Mouse (Mus musculus) common myeloid progenitor, adult 5-6 weeks (primary cell): ENCODE measurements around the gene Timm29. TPM values are rescaled to one million over a fixed set of nuclear protein-coding genes. Genes with fewer than 3 reads are reported as not detected.

Experiments
- ATAC-seq: replicated peaks from 2 replicates; pipeline ENCODE4 v1.8.0; 2016; ENCODE audit warnings: low read depth, mild to moderate bottlenecking, moderate TSS enrichment, inconsistent platforms; ENCODE audit not compliant: poor library complexity, severe bottlenecking
- total RNA-seq: library from RNA; stranded (forward); fragments of 200-1000, 187-1606 nt; gene quantifications from 2 replicates; pipeline ENCODE4 v1.2.3, GENCODE M21; 2017

Timm29 gene
- total RNA-seq, result 42.6 and 47.7 TPM in 2 replicates

DNA sequence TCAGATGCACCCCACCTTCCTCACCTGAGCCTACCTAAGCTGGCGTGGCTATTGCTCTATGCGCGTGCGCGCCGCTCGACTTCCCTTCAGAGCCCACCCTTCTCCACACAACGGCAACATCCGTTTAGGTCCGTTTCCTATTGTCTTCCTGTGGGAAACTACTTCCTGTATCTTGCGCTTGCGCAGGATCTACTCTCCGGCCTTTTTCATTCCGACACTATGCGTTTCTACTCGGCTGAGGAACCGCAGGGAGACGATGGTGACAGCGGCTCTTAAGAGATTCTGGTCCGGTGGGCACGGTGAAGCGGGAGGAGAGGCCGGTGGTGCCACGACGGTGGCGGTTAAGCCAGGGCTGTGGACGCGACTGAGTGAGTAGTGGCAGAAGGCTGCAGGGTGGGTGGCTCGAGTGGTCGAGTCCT, at the start of gene Timm29, which contains the start of gene Yipf2:
TSS of gene Timm29 (plus strand) at position 20 of the 419 bp plus-strand sequence.
TSS of gene Yipf2 (minus strand) at position 126 of the 419 bp plus-strand sequence.
- ATAC-seq, result peak; percentile 91

DNA sequence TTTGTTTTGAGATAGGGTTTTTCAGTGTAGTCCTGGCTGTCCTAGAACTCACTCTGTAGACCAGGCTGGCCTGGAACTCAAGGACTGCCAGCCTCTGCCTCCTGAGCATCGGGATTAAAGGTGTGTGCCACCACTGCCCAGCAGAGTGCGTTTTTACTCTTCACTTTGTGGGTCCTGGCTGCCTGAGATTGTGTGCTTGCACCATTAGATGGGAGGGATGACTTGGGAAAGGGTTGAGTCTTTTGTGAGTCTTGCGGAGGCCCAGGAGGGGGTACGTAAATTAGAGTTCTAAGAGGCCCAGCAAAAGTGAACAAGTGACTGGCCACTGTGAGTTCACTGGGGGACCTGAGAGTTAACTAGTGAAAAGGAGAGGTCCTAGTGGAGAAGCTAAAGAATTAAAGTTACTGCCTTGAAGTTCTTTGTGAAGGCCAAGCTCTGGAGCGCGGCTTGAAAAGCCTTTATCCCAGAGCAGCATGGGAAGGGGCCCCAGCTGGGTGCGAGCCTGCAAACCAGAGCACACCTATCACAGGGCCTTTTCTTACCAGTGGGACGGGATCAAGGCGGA, 47.1 kb upstream of the Timm29 start:
- peak; percentile 40 for ATAC-seq

DNA sequence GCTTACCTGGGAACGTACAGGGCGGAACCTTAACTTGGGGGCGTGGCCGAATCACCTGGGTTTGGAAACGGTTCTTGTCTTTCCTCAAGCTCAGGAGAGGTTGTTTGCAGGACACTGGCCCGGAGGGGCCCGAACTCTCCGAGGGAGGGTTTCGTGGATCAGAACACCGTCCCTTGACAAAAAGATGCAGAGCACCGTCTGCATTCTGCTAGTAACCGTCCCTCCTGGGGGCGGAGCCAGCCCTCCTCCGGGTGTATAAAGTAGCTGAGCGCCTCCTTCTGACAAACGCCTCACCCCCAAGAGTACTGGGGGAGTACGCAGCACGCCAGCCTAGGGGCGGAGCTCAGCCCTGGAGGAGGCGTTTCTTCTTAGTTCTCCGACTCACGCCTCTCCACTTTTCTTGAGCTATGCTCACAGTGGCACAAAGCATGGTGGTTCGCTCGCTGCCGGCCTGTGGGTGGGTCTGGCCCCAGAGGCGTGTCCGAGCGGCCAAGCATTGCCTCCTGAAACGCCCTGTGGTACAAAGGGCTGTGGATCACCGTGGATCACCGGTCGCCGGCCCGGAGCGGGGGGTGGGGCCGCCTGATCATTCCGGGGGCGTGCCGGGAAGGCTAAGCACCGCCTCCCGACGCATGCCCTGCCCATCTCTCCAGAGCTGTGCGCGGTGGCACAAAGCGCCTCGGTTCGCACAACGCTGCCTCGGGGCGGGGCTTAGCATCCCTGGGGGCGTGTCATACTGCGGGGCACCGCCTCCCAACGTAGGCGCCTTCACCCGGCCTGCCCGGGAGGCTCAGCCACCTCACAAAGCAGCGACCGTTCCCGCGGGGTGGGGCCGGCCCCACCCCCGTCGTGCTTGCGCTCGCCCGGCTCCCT, 46.4 kb upstream of the Timm29 start:
- ATAC-seq, result peak; percentile 88

DNA sequence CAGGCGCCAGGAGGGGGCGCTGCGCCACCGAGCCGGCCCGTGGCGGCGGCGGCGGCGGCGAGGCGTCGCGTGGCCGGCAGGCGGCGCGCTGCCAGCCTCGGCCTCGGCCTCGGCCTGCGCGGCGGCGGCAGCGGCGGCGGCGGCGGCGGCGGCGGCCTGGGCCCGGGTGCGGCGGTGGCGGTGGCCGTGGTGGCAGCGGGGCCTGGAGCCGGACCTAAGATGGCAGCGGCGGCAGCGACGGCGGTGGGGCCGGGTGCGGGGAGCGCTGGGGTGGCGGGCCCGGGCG, 45.8 kb upstream of the Timm29 start, which contains the start of gene Carm1:
TSS of gene Carm1 (plus strand) at position 106 of the 286 bp plus-strand sequence.
- no peak for ATAC-seq

DNA sequence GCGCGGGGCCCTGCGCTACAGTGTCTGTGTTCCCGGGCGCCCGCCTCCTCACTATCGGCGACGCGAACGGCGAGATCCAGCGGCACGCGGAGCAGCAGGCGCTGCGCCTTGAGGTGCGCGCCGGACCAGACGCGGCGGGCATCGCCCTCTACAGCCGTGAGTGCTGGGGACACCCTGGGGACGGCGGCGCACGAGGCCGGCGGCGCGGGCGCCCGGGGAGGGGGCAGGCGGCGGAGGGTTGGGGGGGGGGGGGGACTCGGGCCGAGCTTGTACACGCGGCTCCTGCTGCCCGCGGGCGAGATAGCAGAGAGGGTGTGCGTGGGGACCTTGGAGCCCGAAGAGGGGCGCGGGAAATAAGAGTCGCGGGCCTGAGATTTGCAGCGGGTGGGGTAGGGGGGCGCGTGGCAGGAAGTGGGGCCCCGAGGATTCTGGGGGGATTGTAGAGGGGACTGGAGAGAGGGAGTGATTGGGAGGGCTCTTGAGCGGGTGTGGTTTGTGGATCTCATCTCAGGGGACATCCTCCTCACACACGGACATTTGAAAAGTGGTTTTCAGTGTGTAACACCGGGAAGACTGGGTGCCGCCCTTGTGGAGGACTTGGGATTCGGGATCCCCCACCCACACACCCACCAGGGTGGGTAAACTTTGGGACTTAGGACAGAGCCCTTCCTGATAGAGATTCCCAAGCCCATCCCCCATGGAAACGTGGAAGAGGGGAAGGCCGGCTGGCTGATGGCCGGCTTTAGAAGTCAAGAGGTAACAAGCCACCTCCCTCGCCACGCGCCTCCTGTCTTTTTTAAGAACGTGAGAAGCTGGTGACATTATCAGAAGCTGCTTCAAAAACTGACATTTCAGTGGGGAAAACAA, 45.2 kb upstream of the Timm29 start:
- ATAC-seq, result no peak

DNA sequence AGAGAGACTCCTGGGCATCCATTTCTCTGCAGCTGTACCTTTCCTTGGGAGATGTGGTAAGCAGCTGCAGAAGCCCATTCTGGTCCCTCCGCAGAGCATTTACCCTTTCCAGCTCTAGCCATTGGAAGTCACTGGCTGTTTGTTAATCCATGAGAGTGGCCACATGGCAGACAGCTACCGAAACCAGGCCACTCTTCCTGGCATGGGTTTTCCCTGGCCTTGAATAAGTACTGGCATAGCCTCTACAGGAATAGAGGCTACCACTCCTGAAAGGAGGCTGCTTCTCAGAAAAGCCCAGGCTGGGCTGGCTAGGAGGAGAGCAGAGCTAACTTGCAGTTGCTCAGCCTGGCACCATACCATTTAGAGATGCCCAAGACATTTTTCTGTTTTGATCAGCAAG, 41.5 kb upstream of the Timm29 start:
- ATAC-seq, result no peak

DNA sequence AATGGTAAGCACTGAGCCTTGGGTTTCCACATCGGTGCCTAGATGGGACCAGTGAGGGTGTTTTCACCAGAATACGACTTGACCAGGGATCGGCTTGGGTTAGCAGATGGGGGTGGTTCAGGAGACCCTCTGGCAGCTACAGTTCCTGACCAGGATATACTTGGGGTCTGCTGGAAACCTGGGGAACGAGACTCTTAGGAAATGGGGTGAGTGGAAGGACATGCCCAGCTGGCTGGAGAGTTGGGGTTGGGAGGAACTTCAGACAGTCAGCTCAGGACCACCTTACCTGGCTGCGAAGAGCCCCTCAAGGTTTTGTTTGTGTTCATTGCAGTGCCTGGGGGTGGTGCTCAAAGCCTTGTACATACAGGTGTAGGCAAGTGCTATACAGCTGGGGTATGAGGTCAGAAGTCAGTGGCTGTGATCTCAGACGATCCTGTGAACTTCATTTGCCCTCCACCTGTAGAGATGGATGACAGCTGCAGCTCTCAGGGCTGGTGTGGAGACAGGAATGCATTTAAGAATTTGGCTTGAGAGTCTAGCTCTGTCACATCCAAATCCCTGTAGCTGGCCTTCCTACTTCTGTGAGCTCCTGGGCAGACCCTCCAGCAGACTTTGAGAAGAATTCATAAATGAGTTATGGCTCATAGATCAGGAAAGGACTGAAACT, 38.8 kb upstream of the Timm29 start:
- ATAC-seq, result no peak

DNA sequence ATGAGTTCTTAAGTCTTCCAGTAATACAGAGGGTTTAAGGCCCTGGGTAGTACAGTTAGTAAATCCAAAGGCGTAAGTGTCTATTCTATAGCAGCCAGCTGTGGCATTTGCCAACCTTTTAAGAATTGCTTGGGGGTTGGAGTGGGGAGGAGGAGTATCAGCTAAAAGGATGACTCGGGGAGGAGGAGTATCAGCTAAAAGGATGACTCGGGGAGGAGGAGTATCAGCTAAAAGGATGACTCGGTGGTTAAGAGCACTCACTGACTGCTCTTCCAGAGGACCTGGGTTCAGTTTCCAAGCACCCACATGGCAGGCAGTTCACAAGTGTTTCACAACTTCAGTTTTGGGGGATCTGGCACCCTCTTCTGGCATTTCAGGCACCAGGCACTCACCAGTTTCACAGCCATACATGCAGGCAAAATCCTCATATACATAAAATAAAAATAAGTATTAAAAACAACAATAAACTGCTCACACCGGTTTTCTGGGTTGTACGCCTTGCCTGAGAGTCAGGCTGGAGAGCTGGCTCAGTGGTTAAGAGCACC, 37.3 kb upstream of the Timm29 start:
- no peak for ATAC-seq

DNA sequence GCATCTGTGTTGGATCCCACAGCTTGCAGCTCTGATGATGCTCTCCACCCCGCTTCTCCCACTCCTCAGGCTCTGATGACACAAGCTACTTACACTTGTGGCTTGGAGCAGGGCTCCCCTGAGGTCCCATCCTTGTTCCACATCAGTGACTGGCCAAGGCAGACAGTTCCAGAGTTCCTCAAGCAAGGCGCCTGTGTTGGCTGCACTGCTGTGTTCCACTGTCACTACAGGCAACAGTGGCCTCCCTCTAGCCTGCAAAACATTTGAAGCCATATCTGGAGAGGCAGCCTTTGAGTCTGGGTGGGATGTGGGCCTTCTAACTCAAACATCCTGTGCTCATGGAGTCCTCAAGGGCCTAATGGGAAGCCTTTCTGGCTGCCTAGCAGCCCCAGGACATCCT, 35.5 kb upstream of the Timm29 start:
- ATAC-seq, result no peak

DNA sequence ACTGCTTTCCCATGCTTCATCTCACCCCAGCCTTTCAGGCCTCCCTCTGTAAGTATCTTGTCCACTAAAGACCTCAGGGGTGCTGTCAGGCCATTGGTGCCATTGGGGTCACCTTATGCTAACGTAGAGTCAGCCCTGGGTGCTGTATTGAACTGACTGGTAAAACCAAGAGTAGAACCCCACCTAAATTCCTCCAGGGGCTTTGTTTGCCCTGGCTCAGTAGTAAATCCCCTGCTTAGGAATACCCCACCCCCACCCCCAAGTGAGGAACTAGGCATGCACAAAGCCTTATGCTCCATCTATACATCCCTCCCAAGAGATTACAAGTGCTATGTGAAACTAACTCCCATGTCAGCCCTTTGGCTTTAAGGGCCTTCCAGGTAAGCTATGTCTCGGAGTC, 35.0 kb upstream of the Timm29 start:
- no peak for ATAC-seq

DNA sequence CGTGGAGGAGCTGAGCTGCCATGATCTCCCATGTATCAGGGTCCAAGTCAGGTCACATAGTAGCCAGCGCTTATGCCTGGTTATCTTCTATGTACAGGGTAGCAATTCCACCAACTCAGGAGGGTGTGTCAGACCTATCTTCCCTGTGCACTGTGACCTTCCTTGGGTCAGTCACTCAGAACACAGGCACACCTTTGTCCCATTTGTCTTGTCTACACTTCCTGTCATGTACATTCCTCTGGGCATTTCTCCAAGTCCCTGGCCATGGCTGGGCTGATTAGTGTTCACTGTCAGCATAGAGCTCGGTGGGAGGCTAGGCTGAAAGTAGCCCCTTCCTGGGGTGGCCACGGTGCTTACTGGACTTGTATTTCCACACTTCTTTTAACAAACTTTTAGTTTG, 34.2 kb upstream of the Timm29 start:
- ATAC-seq, result peak; percentile 72

DNA sequence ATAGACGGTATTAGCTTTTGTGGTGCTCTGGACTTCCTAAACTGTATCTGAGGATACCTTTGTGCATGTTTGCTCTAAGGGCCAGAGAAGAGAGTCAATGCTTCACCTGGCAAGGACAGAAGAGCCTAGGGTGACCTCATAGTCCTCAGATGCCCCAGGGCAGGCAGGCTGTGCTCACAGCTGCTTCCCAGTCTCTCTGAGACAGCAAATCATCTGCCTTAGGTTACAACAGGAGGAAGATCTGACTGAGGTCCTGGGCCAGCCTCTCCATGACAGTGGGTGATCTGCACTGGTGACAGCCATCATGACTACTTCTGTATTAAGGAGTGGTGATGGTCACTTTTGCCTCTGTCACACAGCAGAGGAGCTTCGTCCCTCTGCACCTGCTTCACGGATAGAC, 33.4 kb upstream of the Timm29 start:
- ATAC-seq, result no peak

DNA sequence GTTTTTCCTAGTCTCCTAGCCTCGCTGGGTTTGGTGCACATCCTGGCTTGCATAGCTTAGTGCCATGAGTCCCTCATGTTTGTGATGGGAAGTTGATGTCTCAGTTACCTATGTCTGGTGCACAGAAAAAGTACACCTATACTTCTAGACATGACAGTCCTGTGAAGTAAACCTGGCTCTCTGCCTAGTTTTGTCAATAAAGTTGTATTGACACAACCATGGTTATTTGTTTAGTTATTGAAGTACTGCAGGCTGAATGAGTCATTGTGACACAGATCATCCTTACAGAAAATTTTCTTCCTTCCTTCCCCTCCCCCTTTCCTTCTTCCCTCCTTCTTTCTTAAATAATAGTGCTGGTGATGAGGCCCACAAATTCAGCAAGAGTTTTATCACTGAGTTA, 28.1 kb upstream of the Timm29 start:
- no peak for ATAC-seq

DNA sequence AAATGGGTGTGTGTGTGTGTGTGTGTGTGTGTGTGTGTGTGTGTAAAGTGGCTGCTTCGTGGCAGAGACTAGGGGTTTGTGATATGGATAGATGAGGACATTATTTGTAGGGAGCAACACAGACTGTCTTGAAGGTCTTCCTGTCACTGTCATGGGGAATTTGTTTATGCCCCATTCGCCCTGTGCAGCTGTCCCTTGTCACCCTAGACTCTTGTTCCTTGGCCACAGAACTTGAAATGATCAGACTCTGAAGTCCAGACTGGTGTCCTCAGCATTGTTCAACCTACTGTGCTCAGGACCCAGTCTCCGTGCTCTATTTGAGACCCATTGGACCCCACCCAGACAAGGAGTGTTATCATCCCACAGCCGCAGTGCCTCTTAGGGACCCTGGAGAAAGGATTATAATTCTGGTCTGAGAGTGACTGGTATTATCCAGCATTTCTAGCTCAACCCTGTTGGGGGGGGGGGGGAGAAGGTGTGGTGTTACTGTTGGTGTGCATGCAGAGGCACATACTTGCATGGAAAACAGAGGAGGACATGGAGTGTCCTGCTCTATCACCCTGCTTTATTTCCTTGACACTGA, 27.4 kb upstream of the Timm29 start:
- ATAC-seq, result no peak

DNA sequence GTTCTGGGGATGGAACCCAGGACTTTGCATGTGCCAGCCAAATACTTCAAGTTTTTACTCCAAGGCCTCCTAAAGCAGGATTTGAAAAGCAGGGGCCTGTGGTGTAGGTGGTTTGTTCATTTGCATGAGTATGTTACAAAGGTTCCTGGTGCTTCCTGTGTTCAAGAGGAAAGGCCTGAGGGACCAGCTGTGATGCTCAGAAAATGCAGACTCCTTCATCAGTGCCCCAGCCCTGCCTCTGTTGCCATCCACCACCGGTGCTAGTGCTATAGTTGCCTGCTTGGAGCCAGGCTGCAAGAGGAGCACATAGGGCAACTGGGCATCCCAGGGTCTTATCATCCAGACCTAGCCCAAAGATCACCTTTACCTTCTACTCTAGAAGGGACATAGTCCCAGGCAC, 26.0 kb upstream of the Timm29 start:
- ATAC-seq, result no peak

DNA sequence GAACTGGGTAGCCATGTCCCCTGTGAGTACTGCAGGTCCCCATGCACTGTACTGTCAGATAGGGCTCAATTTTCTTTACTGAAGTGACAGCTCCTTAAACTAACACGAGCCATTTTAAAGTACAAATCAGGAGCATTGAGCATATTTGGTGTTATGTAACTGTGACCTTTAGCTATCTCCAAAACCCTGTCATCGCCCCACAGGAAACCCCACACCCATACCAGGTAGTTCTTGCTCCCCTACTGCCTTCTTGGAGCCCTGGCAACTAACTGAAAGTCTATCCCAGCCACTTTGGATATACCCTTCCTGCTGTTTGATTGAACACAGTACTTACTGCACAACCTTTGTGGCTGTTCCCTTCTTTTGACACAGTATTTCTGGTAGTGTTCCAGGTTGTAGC, 25.5 kb upstream of the Timm29 start:
- no peak for ATAC-seq

DNA sequence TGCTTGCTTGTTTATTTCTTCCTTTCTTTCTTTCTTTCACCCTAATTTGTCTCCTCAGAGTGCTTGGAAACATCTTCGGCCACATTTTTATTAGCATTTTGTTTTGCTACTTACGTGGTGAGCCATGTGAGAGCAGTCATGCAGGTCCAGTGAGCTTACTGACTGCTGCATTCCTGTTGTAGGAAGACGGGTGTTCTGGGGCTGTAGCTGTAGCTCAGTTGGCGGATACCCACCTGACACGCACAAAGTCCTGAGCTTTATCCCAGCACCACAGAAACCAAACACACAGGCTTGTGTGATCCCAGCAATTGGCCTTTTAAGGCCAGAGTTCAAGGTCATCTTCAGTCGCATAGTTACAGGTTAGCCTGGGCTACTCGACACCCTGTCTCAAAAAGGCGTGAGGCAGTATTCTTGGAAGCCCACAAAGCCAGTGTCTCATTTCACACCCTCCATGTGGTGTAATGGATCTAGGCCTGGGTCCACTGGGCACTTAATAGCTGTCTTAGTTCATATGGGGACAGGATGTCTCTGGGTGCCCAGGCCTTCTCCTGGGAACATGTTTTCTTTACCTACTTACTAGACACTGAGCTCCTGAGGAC, 23.8 kb upstream of the Timm29 start:
- no peak for ATAC-seq

DNA sequence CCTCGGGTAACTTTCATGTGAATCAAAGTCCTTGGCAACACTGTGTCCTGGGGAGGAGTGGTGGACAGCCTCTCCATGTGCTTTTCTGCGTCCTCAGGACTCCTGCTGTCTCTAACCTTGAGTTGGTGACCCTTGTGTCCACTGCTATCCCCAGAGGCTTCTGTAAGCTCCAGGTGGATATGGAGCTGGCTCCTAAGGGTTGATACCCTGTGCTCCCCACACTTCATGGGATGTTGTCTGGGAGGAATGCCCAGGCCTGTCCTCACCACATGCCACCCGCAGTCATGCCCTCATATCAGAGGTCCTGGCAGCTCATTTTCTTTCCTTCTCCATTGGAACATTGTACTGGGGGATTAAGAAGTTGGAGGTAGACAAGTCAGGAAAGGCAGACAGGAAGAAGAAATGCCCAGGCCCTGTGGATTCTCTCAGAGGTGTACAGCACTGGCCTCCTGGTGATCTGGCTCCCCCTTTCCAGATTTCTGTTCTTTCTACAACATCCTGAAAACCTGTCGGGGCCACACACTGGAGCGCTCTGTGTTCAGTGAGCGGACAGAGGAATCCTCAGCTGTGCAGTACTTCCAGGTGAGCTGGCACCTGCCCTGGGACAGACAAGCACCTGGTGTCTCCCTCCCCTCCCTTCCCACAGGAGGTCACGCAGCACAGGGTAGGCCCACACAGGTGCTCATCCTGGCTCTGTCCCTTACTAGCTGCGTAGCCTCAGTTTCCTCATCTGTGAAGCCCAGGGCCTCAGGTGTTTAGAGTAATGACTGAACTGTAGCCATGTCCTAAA, 18.3 kb upstream of the Timm29 start:
- ATAC-seq, result no peak

DNA sequence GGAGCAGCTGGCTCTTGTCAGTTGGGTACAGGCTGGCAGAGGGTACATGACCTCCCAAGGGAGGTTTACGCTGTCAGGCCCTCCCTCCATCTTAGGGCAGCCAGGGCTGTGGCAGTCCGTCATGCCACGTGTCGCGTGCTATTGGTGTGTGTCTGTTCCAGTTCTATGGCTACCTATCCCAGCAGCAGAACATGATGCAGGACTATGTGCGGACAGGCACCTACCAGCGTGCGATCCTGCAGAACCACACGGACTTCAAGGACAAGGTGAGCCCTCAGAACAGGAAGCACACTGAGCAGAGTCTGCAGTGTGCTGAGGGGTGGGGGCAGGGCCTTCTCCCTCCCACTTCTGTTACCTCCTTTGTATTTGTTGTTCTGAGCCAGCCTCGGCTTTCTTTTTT, 17.3 kb upstream of the Timm29 start:
- ATAC-seq, result no peak
